Mouse (Mus musculus) small intestine, adult 10 weeks (tissue): Measurements from ENCODE around the gene Rasa1. TPM values are rescaled to one million over a fixed set of nuclear protein-coding genes. Genes with fewer than 3 reads are reported as not detected.

Experiments
- polyA plus RNA-seq: library from polyadenylated mRNA; stranded (reverse); fragments of 350-450 nt; fragmentation: Illumina TruSeq; extraction: RNeasy Lipid Tissue Mini Kit (QIAGEN cat#74804); gene quantifications from one replicate; pipeline ENCODE4 v1.2.3, GENCODE M21; 2014; ENCODE audit warnings: low replicate concordance

Gene Rasa1
- 144 TPM for polyA plus RNA-seq

DNA sequence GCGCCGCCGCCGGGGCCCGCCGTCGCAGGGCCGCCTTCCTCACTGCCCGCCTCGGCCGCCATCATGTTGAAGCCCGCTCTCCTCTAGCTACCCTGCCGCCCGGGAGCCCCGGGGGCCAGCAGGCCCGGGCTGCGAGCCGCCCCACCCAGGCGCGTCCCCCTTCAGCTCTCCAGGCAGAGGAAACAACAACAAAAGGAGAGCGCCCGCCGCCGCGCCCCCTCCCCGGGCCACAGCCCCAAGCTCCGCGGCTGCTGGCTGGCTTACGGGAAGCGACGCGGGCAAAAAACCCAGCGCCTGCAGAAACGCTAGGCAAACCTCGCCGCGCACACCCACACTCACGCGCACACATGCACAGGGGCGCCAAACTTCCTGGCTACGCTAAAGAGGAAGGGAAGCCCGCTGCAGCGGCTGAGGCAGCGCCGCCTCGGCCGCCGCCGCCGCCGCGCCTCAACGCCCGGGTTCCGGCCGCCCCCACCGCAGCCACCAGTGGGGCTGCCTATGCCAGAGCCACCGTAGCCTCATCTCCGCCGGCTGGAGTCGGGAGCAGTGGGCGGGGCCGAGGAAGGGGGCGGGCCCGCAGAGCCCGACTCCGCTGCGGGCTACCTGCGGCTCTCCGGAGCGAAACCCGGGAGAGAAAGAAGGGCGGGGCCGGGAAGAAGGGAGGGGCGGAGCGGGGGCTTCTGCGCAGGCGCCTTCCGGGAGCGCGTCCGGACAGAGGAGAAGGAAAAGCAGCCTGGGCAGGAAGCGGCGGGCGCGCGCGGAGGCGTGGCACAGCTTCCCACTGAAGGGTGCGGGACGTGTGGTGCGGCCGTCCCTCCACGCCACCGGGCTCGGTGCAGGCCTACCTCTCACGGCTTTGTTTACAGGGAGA lies at the start of gene Rasa1:
TSS of gene Rasa1 (minus strand) at position 288 of the 871 bp plus-strand sequence.

DNA sequence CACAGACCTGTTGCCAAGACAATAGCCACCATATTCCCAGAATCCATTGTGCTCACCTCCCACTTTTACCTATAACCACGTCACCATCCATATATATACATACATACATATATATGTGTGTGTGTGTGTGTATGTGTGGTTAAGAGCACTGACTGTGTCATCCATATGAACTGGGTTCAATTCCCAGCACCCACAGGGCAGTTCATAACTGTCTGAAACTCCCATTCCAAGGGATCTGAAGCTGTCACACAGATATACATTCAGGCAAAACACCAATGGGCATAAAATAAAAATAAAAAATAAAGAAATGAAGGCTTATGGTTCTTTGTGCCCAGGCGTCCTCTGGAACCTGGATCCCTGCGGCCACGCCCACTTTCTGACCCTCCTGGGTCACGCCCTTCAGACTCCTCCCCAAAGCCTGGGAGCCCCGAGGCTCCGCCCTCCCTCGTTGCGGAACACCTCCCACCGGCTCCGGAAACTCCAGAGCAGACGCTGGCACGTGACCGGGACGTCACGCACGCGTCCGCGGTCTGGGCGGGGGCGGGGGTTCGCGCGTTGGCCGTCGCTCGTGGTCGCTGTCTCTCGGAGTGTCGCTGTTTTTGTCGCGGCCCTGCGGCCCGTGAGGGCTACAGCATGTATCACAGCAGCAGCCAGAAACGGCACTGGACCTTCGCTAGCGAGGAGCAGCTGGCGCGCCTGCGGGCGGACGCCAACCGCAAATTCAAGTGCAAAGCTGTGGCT lies 99.9 kb downstream of the Rasa1 start, which contains the start of gene Ccnh:
TSS of gene Ccnh (plus strand) at position 506 of the 741 bp plus-strand sequence.

Other genes starting within 250 kb of the Rasa1 start
- gene Ccnh, start 99.7 kb downstream of the Rasa1 start, polyA plus RNA-seq, result 79.2 TPM